Mouse (Mus musculus): ENCODE data around the gene Mapkapk2.

Mapkapk2 gene

GRCm38 (mm10) chr1:131015879-131016278, 81.7 kb downstream of the Mapkapk2 start:
- DNase-seq, result no peak

GRCm38 (mm10) chr1:131015281-131015680, 82.3 kb downstream of the Mapkapk2 start:
- no peak for DNase-seq

GRCm38 (mm10) chr1:131013926-131014325, 83.7 kb downstream of the Mapkapk2 start:
- DNase-seq, result no peak

- DNase-seq, result no peak
These were observed 85.1 kb downstream of the Mapkapk2 start for GRCm38 (mm10) chr1:131012494-131012893.

GRCm38 (mm10) chr1:131010201-131011153, 87.1 kb downstream of the Mapkapk2 start:
- no peak for DNase-seq

GRCm38 (mm10) chr1:131006069-131006468, 91.6 kb downstream of the Mapkapk2 start:
- no peak for DNase-seq

Data from thymus, postnatal 4 days (tissue).